Mouse (Mus musculus): Measurements from ENCODE around the gene Gm9945.

The Gm9945 gene

DNA sequence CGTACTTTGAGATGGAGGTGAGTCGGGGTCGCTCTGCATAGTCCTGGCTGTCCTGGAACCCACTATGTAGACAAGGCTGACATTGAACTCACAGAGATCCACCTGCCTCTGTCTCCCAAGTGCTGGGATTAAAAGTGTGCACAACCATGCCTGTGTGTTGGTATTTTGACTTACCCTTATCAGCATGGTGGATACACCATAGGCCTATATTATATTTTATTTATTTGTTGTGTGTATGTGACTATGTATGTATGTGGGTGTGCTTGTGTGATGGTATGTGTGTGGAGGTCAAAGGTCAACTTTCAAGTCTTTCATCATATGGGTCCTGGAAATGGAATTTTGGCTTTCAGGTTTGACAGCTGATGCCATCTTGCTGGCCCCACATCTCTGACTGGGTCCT is 42.4 kb downstream of the Gm9945 start:
- no peak for DNase-seq (ENCODE audit: low spot score in 2 of 2)

DNA sequence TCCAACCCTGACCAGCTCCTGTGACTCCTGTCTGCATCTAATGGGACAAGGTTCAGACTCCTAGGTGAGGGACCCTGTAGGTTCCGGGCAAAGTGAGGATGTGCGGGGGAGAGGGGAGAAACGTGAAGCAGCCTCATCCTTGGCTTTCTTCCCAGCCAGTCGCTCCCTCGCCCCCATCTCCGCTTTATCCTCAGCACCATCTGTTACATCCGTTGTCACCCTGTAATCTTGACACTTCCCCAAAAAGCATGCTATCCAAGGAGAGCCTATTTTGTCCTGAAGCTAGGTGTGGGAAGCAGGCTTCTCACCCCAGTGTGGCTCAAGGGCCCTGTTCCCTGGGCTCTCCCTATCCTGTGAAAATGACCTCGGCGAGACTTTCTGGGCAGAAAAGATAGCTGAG is 43.0 kb downstream of the Gm9945 start:
- DNase-seq (ENCODE audit: low spot score in 2 of 2) = no peak

GRCm38 (mm10) chr11:53523545-53524405 is 43.8 kb downstream of the Gm9945 start:
- no peak for DNase-seq (ENCODE audit: low spot score in 2 of 2)

DNA sequence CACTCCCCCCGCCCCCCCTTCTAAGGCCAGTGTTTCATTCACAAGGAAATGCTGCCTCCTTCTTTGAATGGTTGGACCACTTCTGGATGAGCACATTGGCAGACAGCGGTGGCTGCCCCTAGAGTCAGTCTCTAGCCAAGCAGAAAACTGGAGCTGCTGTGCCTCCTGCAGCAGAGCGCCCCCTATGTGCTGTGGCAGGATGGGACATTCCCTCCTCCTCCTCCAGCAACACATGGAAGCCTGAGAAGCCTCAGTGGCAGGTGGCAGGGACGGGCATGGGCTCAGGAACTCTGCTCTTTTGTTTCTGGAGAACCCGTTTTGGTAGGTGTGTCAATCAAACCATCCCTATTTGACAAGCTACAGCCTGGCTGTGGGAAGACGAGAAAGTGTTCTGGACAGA is 44.9 kb downstream of the Gm9945 start:
- DNase-seq (ENCODE audit: low spot score in 2 of 2) = no peak

DNA sequence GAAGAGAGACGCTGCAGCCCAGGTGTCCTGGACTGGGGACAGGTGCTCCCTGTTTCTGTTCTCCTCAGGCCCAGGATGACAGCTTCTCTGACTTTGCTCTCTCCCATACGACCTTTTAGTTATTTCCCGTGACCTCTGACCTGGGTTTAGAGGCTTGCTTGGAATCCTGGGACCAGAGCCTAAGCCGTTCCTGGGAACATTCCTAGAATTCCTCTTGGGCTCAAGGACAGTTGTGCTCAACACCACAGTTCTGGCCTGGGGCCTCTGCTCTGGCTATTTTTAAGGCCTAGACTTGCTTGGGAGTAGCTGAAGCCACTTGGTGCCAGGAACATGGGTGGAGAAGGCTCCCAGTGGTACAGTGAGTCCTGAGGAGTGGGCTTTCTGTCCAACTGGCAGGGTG is 45.5 kb downstream of the Gm9945 start:
- no peak for DNase-seq (ENCODE audit: low spot score in 2 of 2)

DNA sequence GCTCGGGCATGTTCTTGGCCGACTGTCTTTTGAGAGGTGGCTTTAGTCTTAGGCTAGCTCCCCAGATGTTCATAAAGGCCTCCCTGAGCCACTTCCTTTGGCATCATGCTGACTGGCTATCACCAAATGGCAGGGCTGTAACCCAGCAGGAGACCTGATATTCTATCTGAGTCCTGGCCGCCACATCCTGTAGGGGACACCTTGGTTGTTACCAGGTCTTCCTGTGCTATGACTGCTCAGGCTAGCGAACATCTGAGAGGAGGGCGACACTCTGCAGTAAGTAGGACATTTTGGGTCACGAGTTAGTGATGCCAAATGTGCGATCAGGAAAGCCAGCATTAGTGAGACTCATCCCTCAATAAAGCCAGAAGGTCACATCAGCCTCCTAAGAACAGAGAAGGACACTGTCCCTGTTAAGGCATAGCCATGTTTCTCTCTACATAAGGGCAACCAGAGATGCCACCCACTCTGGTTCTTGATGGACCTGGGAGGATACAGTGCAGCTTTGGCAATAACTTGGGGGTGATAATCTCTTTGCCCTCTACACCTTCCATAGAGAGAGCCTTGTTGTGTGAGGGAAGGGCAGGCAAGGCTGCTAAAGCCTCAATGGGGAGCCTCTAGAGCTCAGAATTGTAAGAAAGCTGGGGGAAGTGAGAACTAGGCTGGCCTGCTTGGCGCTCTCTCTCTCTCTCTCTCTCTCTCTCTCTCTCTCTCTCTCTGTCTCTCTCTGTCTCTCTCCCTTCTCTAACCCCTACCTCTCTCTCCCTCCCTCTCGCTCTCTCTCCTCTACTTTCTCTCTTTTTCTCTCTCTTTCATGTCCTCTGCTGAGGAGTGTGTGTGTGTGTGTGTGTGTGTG is 48.7 kb downstream of the Gm9945 start:
- DNase-seq (ENCODE audit: low spot score in 2 of 2) = no peak

DNA sequence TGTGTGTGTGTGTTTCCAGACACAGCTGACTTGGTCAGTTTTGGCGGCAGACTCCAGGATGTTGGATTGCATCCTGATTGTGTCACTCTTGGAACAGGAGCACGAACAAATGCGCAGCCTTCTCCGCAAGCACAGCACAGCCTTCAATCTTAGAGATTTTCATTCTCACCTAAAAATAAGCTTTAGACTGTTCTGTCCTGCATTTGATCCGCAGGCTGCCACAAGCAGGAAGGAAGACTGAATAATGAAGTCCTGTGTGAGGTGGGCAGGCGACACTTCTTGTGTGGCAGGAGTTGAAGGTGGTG is 49.2 kb downstream of the Gm9945 start:
- DNase-seq (ENCODE audit: low spot score in 2 of 2) = peak in 1 of 2 experiments; percentile 70

GRCm38 (mm10) chr11:53530001-53530400 is 50.0 kb downstream of the Gm9945 start:
- no peak for DNase-seq (ENCODE audit: low spot score in 2 of 2)
